23 mouse cellular contexts compared by ENCODE assay signal in genomic region chr2:24152861-24153260, GRCm38 (mm10). TPM values are rescaled to one million over a fixed set of nuclear protein-coding genes. Genes with fewer than 3 reads are reported as not detected.
"Had no signal": no experiment of that assay in that cellular context is flagged by ENCODE, and none has a peak within 500 bp of the region (broad histone marks: within the 10 kb centered on the region; RNA-seq: fewer than 3 reads in every experiment).

TSS of gene Il1f8 (plus strand) at chr2:24153161.

- H3K9me3 ChIP-seq: neural tube, embryonic 13.5 days; neural tube, embryonic 15.5 days; stomach, embryonic 15.5 days had no signal

- H3K27me3 ChIP-seq: neural tube, embryonic 13.5 days; neural tube, embryonic 15.5 days; stomach, embryonic 15.5 days had no signal

- H3K4me2 ChIP-seq: neural tube, embryonic 13.5 days; neural tube, embryonic 15.5 days; stomach, embryonic 15.5 days had no signal

- DNase-seq: retina, postnatal 1 day; right cerebral cortex, adult 18-20 months; right cerebral cortex, postnatal 14 days; right cerebral cortex, postnatal 25 days; right cerebral cortex, postnatal 4 days; spleen, adult 18-20 months; thymus, adult 18-20 months; thymus, adult 2 months; thymus, postnatal 14 days; thymus, postnatal 25 days; thymus, postnatal 36 days; thymus, postnatal 4 days had no signal

- H3K4me3 ChIP-seq: neural tube, embryonic 13.5 days; neural tube, embryonic 15.5 days; stomach, embryonic 15.5 days had no signal

- H3K9ac ChIP-seq: neural tube, embryonic 13.5 days; neural tube, embryonic 15.5 days; stomach, embryonic 15.5 days had no signal

- H3K27ac ChIP-seq: neural tube, embryonic 13.5 days; neural tube, embryonic 15.5 days; stomach, embryonic 15.5 days had no signal

- H3K36me3 ChIP-seq: neural tube, embryonic 13.5 days; neural tube, embryonic 15.5 days; stomach, embryonic 15.5 days had no signal

- H3K4me1 ChIP-seq: neural tube, embryonic 13.5 days; neural tube, embryonic 15.5 days; stomach, embryonic 15.5 days had no signal

RNA-seq across cellular contexts. Expression of gene Il1f8, which starts in this region (rescaled TPM):
- total RNA-seq: neutrophil, adult 5-6 weeks had no signal
- polyA plus RNA-seq: neural tube, embryonic 13.5 days; neural tube, embryonic 14.5 days; neural tube, embryonic 15.5 days; small intestine, adult 2 months; spleen, adult 2 months; stomach, embryonic 14.5 days; stomach, embryonic 15.5 days; testis, adult 2 months; thymus, adult 2 months; thymus, postnatal 0 days; urinary bladder, adult 2 months had no signal
